Mouse (Mus musculus): ENCODE results near the gene Tgm5.
"Not testable (repeated sequence)": the region's sequence is repeated elsewhere in the genome, so short reads cannot be mapped to it uniquely, and the experiment has no call there.

Gene Tgm5

DNA sequence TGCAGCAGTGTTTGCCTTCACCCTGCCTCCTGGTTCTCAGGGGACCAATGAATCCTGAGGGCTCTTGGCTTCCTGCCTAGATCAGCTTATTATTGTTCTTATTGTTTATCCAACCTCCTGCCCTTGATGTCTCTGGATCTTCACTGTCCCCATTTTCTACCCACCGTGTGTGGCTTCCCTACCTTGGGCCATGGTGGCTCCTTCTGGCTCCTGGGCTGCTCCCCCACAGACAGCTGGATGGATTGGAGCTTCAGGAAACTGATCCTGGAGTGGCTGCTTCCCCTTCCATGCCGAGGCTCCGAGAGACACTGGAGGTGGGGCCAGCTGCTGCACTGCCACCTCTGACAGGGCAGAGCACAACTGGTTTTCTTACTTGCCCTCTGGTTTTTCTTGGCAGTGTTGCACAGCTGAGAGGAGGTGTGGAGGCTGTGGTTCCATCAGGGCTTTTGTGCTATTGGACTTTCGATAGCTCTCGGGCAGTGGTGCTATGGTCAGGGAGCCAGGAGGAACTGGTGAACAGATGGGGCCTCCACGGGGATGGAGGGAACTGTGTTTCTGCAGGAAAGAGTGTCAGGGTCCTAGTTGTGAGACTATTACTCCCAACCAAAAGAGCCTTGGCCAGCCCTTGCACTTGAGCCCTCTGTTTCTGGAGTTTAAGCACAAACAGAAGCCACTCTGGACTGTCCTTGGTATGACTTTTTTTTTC lies at the start of gene Tgm5:
TSS of gene Tgm5 (minus strand) at position 362 of the 706 bp plus-strand sequence.
- no peak for DNase-seq

DNA sequence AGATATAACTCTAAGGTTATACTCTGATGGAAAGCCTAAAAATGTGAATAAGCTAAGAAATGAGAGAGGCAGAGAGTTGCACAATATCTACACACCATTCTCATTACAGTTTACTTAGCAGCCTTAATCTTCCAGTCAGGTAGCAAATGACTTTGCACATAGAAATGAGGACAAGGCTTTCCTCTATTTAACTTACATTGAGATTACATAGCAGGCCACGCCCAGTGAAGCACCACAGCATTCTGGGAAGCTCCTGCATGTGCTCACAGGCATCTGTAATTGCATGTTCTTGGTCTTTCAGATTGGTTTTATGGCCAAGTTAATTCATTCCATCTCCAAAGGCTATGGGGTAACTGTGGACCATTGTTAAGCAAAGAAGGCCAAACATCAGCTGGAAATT lies 47.2 kb upstream of the Tgm5 start:
- DNase-seq: no peak

DNA sequence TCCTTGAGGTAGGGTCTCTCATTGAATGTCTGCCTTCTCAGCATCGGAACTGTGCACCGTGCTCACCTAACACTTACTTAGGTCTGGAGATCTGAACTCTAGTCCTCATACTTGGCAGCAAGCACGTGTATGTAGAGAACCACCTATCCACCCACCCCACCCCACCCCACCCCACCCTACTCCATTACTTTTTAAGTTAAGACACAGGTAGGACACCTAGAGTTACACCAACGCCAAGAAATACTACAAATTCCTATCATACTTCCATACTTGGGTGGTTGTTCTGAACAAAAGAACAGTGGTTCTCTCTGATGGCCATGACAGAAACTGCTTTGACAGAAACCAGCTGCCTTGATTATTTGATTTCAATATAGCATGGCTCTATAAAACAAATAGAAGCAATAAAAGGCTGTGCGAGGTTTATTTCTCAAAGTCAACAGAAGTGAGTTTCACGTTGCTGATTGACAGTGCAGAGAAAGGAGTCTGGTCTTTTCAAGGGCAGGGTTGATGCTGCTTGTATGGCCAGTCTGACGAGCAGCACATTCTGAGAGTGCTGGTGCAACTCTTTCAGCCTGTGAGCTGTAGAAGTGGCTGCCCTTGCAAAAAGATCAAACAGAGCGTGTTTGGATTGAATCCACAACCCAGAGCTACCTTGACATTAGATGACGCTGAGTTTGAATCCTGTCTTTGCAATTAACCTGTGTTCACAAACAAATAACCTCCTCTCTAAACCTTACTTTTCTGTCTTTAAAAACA lies 43.4 kb upstream of the Tgm5 start:
- DNase-seq: no peak

DNA sequence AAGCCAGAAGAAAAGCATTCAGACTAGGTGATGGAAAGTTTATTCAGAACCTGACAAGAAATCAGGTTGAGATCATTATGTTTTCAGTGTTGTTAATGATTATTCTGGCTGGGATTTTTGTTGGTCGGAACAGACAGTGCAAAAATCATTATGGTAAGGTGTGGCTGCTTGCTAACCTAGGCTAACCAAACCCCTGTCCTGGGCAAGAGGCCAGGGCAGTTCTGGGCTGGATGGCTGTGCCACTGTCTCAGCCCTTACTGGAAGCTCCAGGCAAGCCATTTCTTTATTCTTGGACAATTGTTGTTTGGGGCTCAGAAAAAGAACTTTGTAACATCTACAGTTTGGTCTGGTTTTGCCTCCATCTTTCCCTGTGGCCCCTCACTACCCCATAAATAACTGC lies 41.9 kb upstream of the Tgm5 start:
- no peak for DNase-seq

DNA sequence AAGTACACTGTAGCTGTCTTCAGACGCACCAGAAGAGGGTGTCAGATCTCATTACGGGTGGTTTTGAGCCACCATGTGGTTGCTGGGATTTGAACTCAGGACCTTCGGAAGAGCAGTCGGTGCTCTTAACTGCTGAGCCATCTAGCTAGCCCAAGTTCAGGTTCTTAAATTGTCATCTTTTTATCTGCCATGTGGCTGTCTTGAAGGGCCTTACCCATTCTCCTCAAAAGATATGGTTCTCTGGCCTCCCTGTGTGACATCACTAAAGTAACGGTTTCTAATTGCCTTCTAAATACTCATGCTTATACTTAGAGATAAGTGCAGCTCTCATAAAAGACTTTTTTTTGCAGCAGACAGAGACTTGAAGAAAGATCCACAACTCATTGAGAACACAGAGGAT lies 40.7 kb upstream of the Tgm5 start:
- not testable (repeated sequence) for DNase-seq

DNA sequence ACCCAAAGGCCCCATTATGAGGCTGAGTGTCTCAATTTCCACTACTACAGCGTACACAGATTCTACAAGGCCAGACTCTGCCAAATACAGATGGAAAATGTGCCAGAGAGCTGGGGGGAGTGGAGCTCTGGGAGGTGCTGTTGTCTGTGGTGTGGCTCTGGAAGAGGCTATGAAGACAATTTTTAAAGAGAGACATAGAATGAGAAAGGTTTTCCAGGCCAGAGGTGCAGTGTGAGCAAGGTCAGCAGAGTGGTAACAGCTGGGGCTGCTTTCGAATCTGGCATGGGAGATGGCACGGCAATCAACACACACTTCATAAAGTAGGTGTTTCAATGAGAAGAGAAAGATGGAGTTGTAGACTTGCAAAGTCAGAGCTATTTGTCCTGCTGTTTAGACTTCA lies 33.6 kb upstream of the Tgm5 start:
- no peak for DNase-seq

DNA sequence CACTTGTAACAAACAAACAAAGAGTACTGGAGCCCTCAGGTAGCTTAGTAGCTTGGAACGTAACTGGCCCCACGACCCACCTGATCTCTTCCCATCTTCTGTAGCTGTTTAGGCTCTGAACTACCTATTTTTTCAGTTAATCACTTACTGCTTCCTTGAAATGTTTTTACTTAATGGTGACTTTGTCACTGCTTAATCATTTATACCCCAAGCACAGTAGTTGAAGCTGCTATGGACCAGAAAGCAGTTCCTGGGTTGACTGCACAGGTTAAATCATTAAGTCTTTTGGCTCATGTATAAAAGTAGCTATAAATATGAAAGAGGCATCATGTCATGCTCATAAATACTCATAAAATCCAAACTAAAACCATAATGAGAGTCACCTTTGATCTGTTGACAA lies 29.8 kb upstream of the Tgm5 start:
- no peak for DNase-seq

DNA sequence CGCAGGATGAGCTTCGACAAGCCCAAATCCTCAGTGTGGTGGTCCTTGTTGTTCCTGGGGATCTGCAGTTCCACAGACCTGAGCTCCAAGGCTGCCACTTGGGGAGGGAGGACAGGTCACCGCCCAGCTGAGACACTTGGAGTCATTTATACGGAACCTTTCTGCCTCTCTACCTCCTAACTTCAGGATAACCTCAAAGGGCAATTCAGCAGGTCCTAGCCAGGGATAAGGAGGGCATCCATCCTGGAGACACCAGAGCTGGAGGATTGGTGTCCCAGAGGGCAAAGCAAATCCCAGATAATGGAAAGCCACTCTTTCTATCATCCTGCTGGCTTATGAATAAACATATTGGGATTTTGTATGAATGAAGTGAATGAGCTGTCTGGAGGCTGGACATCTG lies 24.1 kb upstream of the Tgm5 start, which contains the start of gene Tgm7:
TSS of gene Tgm7 (minus strand) at position 101 of the 400 bp plus-strand sequence.
- no peak for DNase-seq

DNA sequence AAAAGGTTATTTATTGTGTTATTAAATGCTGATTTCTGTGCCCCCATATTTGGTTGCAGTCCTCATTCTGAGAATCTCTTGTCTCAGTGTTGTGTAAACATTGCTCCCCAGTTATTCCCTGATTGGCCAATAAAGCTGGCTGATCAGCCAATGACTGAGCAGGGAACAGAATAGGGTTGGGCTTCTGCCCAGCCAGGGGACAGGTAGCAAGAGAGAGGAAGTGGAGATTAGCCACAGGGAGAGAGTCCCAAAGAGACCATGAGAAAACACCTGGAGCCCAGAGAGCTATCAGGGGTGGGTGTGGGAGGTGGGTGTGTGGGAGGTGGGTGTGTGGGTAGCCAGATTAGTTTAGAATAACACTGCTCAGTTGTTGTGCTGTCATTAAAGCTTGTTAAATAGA lies 20.3 kb upstream of the Tgm5 start:
- DNase-seq: no peak

DNA sequence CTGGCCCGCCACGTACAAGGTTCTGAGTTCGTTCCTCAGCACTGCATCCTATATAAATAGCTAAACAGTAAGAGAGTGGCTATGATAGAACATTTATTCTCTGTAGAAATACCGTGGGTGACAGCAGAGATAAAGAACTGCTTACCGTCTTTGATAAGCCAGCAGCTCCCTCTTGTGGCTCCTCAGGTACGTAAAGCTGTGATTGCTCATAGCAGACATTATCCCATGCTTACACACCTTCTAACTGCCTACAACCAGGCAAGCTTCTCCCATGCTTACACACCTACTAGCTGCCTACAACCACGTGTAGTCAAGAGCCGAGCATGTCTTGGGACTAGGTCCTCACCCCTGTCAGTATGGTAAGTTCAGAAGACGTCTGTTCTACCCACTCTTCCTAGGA lies 16.4 kb upstream of the Tgm5 start:
- DNase-seq: peak; percentile 48

DNA sequence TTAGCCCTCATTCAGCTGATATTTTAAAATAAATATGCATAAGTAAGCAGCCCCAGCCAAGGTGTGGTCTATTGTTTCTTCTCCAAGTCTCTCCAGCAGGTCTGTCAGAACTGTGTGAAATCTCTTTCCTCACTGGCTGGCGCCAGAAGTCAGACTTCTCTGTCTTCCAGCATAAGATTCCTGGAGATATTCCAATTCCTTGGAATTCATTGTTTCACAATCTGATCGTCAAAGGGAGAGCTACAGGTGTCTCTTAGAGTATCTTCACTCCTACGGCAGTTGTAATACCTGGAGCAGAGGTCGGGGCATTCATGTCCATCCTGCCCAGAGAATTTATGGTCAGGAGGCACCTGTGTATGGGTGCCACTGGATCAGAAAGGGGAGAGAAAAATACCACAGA lies 4.1 kb upstream of the Tgm5 start:
- DNase-seq: no peak

DNA sequence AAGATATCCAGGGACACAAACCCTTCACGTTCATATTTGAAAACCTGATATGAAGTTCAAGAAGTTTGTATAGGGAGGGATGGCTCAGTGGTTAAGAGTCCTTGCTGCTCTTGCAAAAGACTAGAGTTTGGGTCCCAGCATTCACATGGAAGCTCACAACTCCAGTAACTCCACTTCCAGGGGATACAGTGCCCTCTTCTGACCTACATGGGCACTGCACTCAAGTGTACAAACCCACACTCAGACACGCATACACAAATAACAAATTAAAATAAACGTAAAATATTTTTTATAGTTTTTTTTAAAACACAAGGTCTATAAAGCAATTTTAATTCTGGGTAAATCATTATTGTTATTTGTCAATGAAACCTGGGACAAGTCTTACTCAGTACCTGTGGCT lies 2.9 kb upstream of the Tgm5 start:
- DNase-seq: no peak

DNA sequence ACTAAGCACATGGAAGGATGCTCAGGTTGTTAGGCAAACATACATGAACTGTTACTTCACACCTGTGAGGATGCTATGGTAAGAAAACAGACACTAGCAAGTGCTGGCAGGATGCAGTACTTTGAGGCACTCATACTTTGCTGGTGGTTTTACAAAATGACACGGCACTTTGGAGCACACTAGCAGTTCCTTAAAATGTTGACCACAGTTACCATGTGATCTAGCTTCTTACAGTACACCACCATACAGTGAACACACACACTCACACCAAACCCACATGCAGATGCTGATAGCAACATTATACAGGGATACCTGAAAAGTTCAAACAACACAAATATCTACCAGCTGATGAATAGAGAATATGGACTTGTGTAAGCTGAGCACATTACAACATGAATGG lies 3.0 kb downstream of the Tgm5 start:
- DNase-seq: no peak

DNA sequence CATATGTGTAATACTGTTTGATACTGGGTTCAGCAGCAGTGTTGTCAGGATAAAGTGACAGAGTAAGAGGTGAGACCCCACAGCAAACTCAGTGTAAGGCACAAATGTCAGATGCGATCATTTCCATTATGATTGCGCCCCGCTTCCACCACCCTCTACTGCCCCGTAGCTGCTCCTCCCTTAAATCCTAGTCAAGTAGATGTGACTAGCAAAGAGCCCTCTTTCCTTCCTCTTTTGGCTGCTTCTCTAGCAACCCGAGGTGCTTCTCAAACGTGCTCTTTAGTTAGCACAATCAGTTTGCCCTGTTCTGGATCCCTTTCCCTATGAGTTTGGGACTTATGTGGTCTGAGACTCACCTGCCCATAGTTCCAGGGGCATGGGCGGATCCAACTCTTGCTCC lies 10.9 kb downstream of the Tgm5 start:
- no peak for DNase-seq

DNA sequence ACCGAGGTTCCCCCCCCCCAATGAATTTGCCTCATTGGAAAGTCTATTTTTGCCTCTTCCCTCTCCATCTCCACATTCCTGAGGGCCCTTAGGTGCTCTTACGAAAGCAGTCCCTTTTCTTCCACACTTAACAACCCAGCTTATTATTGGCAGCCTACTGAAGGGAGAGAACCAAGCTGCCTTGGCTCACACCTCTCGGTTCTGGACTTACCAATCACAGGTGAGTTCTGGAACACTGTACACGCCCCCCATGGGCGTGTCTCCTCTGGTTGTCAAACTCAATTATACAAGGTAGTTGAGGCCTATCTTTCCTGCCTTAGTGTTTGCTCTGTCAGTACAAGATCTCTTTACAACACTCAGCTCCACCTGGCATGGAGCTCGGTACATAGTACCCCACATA lies 13.8 kb downstream of the Tgm5 start:
- DNase-seq: no peak

DNA sequence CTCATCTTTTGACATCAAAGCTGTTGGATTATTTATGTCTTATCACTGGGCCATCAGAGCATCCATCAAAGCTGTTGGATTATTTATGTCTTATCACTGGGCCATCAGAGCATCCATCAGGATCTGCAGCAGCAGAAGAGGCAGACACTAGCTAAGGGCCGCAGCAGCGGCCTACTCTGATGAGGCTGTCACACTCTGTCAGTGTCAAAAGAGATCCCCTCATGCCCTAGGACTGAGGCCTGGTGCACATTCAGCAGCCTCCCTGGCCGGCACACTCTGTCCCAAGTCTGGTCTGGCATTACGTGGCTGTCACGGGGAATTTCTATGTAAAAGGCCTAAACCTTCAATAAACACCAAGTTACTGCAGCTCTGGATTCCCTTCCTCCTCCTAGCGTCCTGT lies 16.1 kb downstream of the Tgm5 start:
- DNase-seq: no peak

DNA sequence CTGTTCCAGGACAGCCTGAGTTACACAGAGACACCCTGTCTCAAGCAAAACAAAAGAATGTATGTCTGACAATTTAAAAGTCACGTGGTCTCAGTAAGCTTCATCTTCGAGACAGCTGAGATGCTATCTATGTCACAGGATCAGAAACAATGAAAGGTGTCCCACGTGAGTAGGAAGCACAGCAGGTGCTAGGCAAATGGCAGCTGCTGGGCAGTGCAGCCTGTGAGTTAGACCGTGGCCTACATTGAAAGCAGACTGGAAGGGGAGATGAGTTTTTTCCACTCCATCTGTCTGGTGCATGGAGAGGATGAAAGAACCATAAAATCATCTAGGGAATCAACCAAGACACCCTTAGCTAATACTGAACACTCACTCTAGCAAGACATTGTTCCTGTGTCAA lies 18.5 kb downstream of the Tgm5 start:
- no peak for DNase-seq

DNA sequence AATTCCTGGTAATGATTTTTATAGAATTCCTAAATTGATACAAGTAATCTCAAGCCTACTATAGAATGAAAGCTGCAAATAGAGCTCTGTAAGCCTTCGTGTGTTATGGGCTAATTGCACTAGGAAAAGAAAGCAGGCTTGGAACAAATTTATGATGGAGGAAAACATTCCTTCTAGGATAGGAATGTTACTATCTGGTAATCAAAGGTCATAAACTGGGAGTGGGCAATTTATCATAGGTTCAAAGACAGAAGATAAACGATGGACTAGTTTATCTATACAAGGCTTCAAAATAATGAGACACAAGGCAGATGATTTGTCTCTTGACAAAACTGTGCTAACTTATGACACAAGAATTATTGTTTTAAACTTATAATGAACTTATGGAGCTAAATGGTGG lies 24.3 kb downstream of the Tgm5 start:
- no peak for DNase-seq

DNA sequence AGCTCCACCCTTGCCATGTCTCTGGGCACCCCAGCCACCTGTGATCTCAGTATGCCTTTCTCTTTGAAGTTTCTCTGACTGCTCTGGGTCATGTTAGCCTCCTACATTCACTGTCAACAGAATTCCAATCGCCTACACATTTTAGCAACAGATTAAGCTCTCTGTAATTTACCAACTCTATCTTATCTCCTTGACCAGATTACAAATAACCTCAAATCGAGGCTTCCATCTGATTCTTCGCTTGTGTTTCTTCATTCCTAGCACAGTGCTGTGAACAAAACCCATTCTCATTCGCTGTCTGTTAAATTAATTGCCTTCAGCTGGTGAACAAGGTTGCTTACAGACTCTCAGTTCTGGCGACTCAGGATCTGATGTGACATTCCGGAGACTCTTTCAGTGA lies 27.6 kb downstream of the Tgm5 start:
- DNase-seq: no peak

DNA sequence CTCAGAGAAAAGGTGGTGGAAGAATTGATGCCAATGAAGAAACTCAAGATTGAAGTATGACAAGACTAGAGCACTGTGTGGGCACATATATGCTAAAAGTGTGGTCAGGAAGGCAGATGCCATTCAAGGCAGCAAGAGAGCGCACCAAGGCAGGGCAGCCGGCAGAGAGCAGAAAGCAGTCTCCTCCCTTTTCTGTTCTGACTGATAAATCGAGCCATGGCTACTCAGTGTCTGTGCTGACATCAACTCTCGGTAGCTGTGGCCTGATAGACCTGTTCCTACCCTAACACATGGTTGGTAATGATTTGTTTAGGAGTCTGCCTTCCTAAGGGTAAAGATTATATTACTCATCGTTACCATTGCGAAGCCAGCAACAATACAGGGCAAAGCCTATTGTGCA lies 29.7 kb downstream of the Tgm5 start:
- no peak for DNase-seq

DNA sequence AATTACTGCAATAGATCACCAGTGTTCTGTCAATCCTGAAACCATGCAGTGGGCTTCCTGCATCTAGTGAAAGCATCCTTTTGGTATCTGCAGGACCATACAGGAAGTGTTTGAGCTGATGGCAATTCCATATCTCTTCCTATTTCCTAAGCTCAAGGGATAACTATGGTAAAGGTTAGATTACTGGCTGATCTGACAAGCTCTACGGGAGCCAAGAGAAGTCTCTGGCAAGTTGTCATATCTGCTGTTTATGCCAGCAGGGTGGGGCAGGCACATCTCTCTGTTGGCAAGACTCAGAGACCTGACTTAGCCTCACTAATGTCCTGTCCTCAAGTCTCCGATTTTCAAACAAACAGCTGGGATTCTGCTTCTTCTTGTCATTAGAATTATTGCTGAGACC lies 31.6 kb downstream of the Tgm5 start:
- no peak for DNase-seq

DNA sequence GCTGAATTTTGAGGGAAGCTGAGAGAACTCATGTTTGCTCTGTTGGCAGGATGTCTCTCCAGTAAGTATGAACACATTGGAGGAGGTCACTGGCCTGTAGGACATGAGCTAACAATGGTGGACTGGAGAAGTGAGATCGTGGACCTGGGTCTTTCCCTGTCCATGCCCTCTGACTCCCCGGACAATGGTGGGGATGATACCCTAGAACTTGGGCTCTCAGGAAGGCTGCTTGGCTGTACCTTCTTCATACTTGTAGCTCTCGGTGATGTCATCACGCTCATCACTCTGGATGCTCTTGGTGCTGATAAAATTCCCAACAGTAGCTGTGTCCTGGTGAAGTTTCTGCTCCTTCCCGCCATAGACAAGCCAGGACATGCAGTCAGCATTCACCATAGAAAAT lies 33.5 kb downstream of the Tgm5 start:
- DNase-seq: no peak

DNA sequence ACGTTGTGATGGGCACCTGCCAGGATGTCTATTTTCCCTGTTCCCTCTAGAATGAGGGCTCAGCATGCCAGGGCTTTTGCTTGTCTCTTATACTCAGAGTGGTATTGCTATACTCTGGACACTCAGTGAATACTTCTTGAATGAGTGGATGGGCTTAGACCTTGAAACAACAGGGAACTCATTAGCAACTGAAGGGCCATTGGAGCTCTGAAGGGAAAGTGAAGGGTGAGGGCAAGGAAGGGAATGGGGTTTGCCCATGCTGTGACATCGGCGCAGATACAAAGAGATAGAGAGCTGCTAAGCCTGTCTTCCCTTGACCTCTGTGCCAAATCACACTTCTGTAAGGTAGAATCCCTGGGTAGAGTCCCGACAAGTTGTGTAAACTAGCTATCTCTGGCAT lies 40.0 kb downstream of the Tgm5 start:
- DNase-seq: no peak

DNA sequence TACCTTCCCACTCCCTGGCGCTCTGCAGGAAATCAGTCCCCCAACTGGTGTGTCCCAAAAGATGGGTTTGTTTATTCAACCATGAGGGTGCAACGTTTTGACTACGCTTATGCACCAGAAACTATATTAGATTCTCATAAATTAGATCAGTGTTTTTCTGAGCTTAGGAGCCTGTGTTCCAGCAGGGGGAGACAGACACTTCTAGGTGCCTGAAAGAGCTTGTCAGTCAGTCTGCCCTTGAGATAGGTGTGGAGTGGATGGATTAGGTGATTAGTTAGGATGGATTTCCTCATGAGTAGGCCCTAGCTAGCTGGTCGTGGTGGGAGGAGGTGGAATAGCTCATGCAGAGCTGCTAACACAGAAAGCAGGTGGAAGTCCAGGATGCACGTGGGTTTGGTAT lies 44.5 kb downstream of the Tgm5 start:
- DNase-seq: peak; percentile 18

DNA sequence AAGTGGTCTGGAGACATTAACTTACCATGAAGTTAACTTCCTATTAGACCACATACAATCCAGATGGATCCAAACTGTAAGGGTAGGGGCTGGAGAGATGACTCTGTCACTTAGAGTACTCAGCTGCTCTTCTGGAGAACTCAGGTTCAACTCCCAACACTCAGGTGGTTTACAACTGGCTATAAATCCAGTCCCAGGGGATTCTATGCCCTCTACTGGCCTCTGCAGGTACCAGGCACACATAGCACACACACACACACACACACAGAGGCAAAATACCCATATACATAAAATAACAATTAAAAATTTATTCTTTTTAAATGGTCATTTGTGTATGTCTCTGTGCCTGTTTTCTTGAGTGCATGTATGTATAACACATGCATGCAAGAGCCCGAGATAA lies 46.3 kb downstream of the Tgm5 start:
- no peak for DNase-seq
